Mouse (Mus musculus): ENCODE measurements at regions not wholly inside any gene's neighbourhood (a gene's known extent, or its start where the extent isn't known, plus 50 kb on each side); places are given as distances from the start of the nearest gene placed in this dataset.

GRCm38 (mm10) chr9:46392641-46393321, 73.0 kb upstream of the 4931429L15Rik start:
- H3K9me3 ChIP-seq (replicated peaks; ENCODE audit: control insufficient read depth, low read length) = no peaks in the 10 kb centered on the region
- H3K27ac ChIP-seq (ENCODE audit: low read length) = no peak overlapping the region
- WGBS = 6% methylated on average over 23 of the region's 23 CpGs
- H3K36me3 ChIP-seq (ENCODE audit: control insufficient read depth, insufficient read depth, low read length) = no peaks in the 10 kb centered on the region
- no peak overlapping the region for H3K4me3 ChIP-seq (replicated peaks; ENCODE audit: low read length)
- peaks cover 14% of the 10 kb centered on the region for H3K27me3 ChIP-seq (ENCODE audit: control insufficient read depth, insufficient read depth, low read length)
- no peak overlapping the region for H3K9ac ChIP-seq (ENCODE audit: low read length)
- H3K4me2 ChIP-seq (ENCODE audit: low read depth, low read length) = no peak overlapping the region
- H3K4me1 ChIP-seq (ENCODE audit: control insufficient read depth, insufficient read depth, low read length) = no peaks in the 10 kb centered on the region
- peak; percentile 21; the same call in 1 of the 2 replicates for ATAC-seq (ENCODE audit: insufficient read depth, low FRiP score)

DNA sequence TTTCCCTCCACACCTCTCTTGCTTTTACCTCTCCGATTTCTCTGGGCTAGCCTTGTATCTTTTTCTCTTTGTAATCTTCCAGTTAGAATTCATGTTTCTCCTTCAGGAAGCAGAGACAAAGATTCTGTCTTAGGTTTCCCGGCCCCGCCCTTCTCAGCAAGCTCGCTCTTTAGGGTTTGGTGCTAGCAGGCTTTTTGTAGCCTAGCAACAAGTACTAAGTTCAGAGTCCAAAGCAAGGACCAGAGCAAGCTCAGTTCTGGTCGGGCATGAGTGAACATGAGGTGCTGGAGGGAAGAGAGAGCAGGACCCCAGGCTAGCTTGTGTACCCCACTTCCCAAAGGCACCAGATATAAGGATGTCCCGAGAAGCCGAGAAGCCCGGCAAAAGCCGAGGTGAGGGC, 70.0 kb upstream of the 4931429L15Rik start:
- Histone ChIP-seq H3K4me2 (ENCODE audit: low read depth, low read length) (peak overlapping the region; percentile 58), H3K4me3 (replicated peaks; ENCODE audit: low read length) (peak overlapping the region; percentile 45), H3K27ac (ENCODE audit: low read length) (no peak overlapping the region), H3K9ac (ENCODE audit: low read length) (peak overlapping the region; percentile 51), H3K36me3 (ENCODE audit: control insufficient read depth, insufficient read depth, low read length) (no peaks in the 10 kb centered on the region), H3K9me3 (replicated peaks; ENCODE audit: control insufficient read depth, low read length) (no peaks in the 10 kb centered on the region; the same call in 1 of the 2 replicates), H3K27me3 (ENCODE audit: control insufficient read depth, insufficient read depth, low read length) (peaks cover 14% of the 10 kb centered on the region), H3K4me1 (ENCODE audit: control insufficient read depth, insufficient read depth, low read length) (no peaks in the 10 kb centered on the region)
- WGBS = 3% methylated on average over 9 of the region's 9 CpGs
- no peak for ATAC-seq (ENCODE audit: insufficient read depth, low FRiP score)

DNA sequence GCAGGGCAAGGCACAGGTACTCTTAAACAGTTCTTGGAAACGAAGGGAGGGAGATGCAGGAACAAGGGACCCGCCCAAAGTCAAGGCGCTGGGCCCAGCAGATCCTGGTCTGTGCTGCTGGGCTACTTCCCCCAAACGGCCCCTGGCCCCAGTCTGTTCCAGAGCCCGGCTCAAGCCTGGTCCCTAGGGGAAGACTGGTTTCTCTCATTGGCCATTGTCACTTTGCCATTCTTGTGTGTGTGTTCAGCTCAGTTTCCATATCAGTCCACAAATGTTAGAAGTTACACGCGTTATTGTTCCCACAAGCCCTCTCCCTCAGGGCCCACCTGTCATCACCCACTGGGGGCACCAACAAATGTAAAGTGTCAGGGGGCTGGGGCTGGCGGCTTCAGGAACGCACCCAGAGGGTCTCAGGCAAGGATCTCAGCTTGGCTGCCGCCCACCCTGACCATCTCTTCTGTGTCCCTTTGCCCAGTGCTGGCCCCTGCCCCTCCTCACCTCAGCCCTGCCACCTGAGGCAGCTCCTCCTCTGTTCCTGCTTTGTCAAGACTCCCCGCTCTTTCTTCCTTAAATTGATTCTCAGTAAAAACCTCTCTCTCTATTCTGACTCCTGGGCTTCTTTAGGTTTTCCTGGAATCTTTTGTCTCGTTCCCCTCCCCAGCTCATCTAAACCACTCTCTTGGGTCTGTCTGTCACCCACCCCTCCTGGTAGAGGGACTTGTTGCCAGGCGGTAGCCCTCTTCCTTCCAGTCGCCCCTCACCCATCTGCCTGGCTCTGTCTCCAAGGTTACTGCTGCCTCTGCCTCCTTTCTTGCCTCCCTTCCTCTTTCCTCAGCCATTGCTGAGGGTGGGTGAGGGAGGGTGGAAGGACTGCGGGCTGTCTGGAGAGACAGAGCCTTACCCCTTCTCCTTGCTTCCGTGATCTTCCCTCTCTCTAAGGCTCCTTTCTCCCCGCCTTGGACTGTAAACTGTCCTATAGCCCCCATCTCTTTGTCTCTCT, 69.2 kb upstream of the 4931429L15Rik start:
- Histone ChIP-seq H3K9me3 (replicated peaks; ENCODE audit: control insufficient read depth, low read length) (no peaks in the 10 kb centered on the region; the same call in 1 of the 2 replicates), H3K4me3 (replicated peaks; ENCODE audit: low read length) (peak overlapping the region; percentile 45), H3K9ac (ENCODE audit: low read length) (peak overlapping the region; percentile 51), H3K36me3 (ENCODE audit: control insufficient read depth, insufficient read depth, low read length) (no peaks in the 10 kb centered on the region), H3K27ac (ENCODE audit: low read length) (no peak overlapping the region), H3K4me1 (ENCODE audit: control insufficient read depth, insufficient read depth, low read length) (no peaks in the 10 kb centered on the region), H3K4me2 (ENCODE audit: low read depth, low read length) (peak overlapping the region; percentile 58), H3K27me3 (ENCODE audit: control insufficient read depth, insufficient read depth, low read length) (peaks cover 9% of the 10 kb centered on the region)
- 37% methylated on average over 17 of the region's 17 CpGs for WGBS
- ATAC-seq (ENCODE audit: insufficient read depth, low FRiP score) = no peak

GRCm38 (mm10) chr9:46386333-46386732, 66.5 kb upstream of the 4931429L15Rik start:
- no peak overlapping the region for H3K4me3 ChIP-seq (replicated peaks; ENCODE audit: low read length)
- WGBS = 88% methylated on average over 3 of the region's 3 CpGs
- H3K4me1 ChIP-seq (ENCODE audit: control insufficient read depth, insufficient read depth, low read length) = no peaks in the 10 kb centered on the region
- no peak overlapping the region for H3K4me2 ChIP-seq (ENCODE audit: low read depth, low read length)
- no peaks in the 10 kb centered on the region for H3K27me3 ChIP-seq (ENCODE audit: control insufficient read depth, insufficient read depth, low read length)
- H3K9ac ChIP-seq (ENCODE audit: low read length) = no peak overlapping the region
- no peak overlapping the region for H3K27ac ChIP-seq (ENCODE audit: low read length)
- H3K9me3 ChIP-seq (replicated peaks; ENCODE audit: control insufficient read depth, low read length) = no peaks in the 10 kb centered on the region; the same call in 1 of the 2 replicates
- H3K36me3 ChIP-seq (ENCODE audit: control insufficient read depth, insufficient read depth, low read length) = no peaks in the 10 kb centered on the region
- ATAC-seq (ENCODE audit: insufficient read depth, low FRiP score) = no peak

- H3K27me3 ChIP-seq (ENCODE audit: control insufficient read depth, insufficient read depth, low read length) = no peaks in the 10 kb centered on the region
- H3K4me1 ChIP-seq (ENCODE audit: control insufficient read depth, insufficient read depth, low read length) = no peaks in the 10 kb centered on the region
- H3K9ac ChIP-seq (ENCODE audit: low read length) = no peak overlapping the region
- H3K4me2 ChIP-seq (ENCODE audit: low read depth, low read length) = no peak overlapping the region
- H3K36me3 ChIP-seq (ENCODE audit: control insufficient read depth, insufficient read depth, low read length) = no peaks in the 10 kb centered on the region
- WGBS = 61% methylated on average over 4 of the region's 4 CpGs
- no peak overlapping the region for H3K27ac ChIP-seq (ENCODE audit: low read length)
- H3K9me3 ChIP-seq (replicated peaks; ENCODE audit: control insufficient read depth, low read length) = no peaks in the 10 kb centered on the region; the same call in 1 of the 2 replicates
- ATAC-seq (ENCODE audit: insufficient read depth, low FRiP score) = no peak
- H3K4me3 ChIP-seq (replicated peaks; ENCODE audit: low read length) = no peak overlapping the region
Measured at GRCm38 (mm10) chr9:46381342-46381741, 61.6 kb upstream of the 4931429L15Rik start.

DNA sequence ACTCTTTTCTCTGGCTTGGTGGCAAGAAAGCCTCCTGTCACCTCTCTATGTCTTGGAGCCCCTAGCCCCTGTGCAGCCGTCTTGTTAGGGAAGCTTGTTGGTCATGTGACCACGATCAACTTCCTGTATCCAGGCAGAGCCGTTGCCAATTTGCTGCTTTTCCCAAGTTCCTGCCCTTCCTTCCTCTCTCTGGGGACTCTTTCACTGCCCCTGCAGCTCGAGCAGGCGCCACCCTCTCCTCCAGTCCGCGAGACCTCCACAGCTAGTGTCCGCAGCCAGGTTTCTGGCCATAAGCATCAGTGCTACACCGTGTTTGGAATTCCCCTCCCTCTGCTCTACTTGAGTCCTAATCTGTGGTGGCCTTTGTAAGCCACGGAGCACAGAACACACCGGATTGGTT, 59.7 kb upstream of the 4931429L15Rik start:
- H3K27ac ChIP-seq (ENCODE audit: low read length) = no peak overlapping the region
- H3K4me3 ChIP-seq (replicated peaks; ENCODE audit: low read length) = no peak overlapping the region
- WGBS = 70% methylated on average over 11 of the region's 11 CpGs
- no peaks in the 10 kb centered on the region for H3K4me1 ChIP-seq (ENCODE audit: control insufficient read depth, insufficient read depth, low read length)
- no peak for ATAC-seq (ENCODE audit: insufficient read depth, low FRiP score)
- H3K36me3 ChIP-seq (ENCODE audit: control insufficient read depth, insufficient read depth, low read length) = no peaks in the 10 kb centered on the region
- no peaks in the 10 kb centered on the region for H3K27me3 ChIP-seq (ENCODE audit: control insufficient read depth, insufficient read depth, low read length)
- H3K9ac ChIP-seq (ENCODE audit: low read length) = no peak overlapping the region
- H3K9me3 ChIP-seq (replicated peaks; ENCODE audit: control insufficient read depth, low read length) = no peaks in the 10 kb centered on the region
- no peak overlapping the region for H3K4me2 ChIP-seq (ENCODE audit: low read depth, low read length)

- Histone ChIP-seq H3K4me2 (ENCODE audit: low read depth, low read length) (no peak overlapping the region), H3K4me3 (replicated peaks; ENCODE audit: low read length) (no peak overlapping the region), H3K36me3 (ENCODE audit: control insufficient read depth, insufficient read depth, low read length) (no peaks in the 10 kb centered on the region), H3K27me3 (ENCODE audit: control insufficient read depth, insufficient read depth, low read length) (no peaks in the 10 kb centered on the region), H3K9ac (ENCODE audit: low read length) (no peak overlapping the region), H3K4me1 (ENCODE audit: control insufficient read depth, insufficient read depth, low read length) (no peaks in the 10 kb centered on the region), H3K27ac (ENCODE audit: low read length) (no peak overlapping the region), H3K9me3 (replicated peaks; ENCODE audit: control insufficient read depth, low read length) (no peaks in the 10 kb centered on the region)
- WGBS = 83% methylated on average over 3 of the region's 3 CpGs
- ATAC-seq (ENCODE audit: insufficient read depth, low FRiP score) = no peak
Measured at GRCm38 (mm10) chr9:46378339-46378738, 58.6 kb upstream of the 4931429L15Rik start.
